Mouse (Mus musculus) skeletal muscle tissue, postnatal 0 days (tissue): ENCODE measurements around the gene Nfkbid. TPM values are rescaled to one million over a fixed set of nuclear protein-coding genes. Genes with fewer than 3 reads are reported as not detected.

Experiments
- polyA plus RNA-seq: library from polyadenylated mRNA; unstranded; fragments of >200 nt; fragmentation: Nextera tagmentation; extraction: Ambion mirVana; gene quantifications from 2 replicates; pipeline ENCODE4 v1.2.1, GENCODE M21; 2015

Gene Nfkbid
- 0.27 and 0.44 TPM in 2 replicates for polyA plus RNA-seq

GRCm38 (mm10) chr7:30421175-30421889 lies at the start of gene Nfkbid:
Gene Nfkbid, plus strand, starts transcription at chr7:30421732.

GRCm38 (mm10) chr7:30413596-30413995 lies 7.9 kb upstream of the Nfkbid start, which contains the start of gene Tyrobp:
Gene Tyrobp, plus strand, starts transcription at chr7:30413760.

GRCm38 (mm10) chr7:30419561-30420499 lies 1.7 kb upstream of the Nfkbid start, which contains the start of gene Hcst:
Gene Hcst, minus strand, starts transcription at chr7:30419854.

GRCm38 (mm10) chr7:30444971-30445751 lies 23.6 kb downstream of the Nfkbid start, which contains the start of gene Aplp1:
Gene Aplp1, minus strand, starts transcription at chr7:30445535.

GRCm38 (mm10) chr7:30457629-30458330 lies 36.2 kb downstream of the Nfkbid start, which contains the start of the genes Kirrel2 and Nphs1:
Gene Kirrel2, minus strand, starts transcription at chr7:30457690.
Gene Nphs1, plus strand, starts transcription at chr7:30458315.

Other genes starting within 250 kb of the Nfkbid start
- 300 and 438 TPM in 2 replicates for gene Cox7a1, start 237.6 kb upstream of the Nfkbid start, polyA plus RNA-seq
- 81.5 and 93.6 TPM in 2 replicates for gene Capns1, start 222.9 kb upstream of the Nfkbid start, polyA plus RNA-seq
- gene Polr2i, start 189.8 kb upstream of the Nfkbid start, polyA plus RNA-seq, result 125 and 135 TPM in 2 replicates
- 84.9 and 101 TPM in 2 replicates for gene Tbcb, start 189.5 kb upstream of the Nfkbid start, polyA plus RNA-seq
- 1.5 and 1.8 TPM in 2 replicates for gene Ovol3, start 186.0 kb upstream of the Nfkbid start, polyA plus RNA-seq
- 0.44 and 0.58 TPM in 2 replicates for gene Thap8, start 141.6 kb upstream of the Nfkbid start, polyA plus RNA-seq
- gene Wdr62, start 141.3 kb upstream of the Nfkbid start, polyA plus RNA-seq, result 2.5 and 3.6 TPM in 2 replicates
- gene Clip3, start 130.0 kb upstream of the Nfkbid start, polyA plus RNA-seq, result 10.4 and 11.7 TPM in 2 replicates
- gene Alkbh6, start 113.0 kb upstream of the Nfkbid start, polyA plus RNA-seq, result 47.9 and 48.6 TPM in 2 replicates
- gene Syne4, start 106.9 kb upstream of the Nfkbid start, polyA plus RNA-seq, result 4.4 and 5.0 TPM in 2 replicates
- gene E130208F15Rik, start 100.0 kb upstream of the Nfkbid start, polyA plus RNA-seq, result 1.6 TPM in 1 of 2 replicates, not detected in the other
- 19.2 and 19.3 TPM in 2 replicates for gene Sdhaf1, start 97.8 kb upstream of the Nfkbid start, polyA plus RNA-seq
- 1.1 TPM in 2 replicates for gene Lrfn3, start 59.0 kb upstream of the Nfkbid start, polyA plus RNA-seq
- 68.8 and 91.3 TPM in 2 replicates for gene Tyrobp, start 8.0 kb upstream of the Nfkbid start, polyA plus RNA-seq
- 2.9 and 3.6 TPM in 2 replicates for gene Hcst, start 1.9 kb upstream of the Nfkbid start, polyA plus RNA-seq
- gene Aplp1, start 23.8 kb downstream of the Nfkbid start, polyA plus RNA-seq, result 2.2 and 2.6 TPM in 2 replicates
- 0.09 and 0.23 TPM in 2 replicates for gene Kirrel2, start 36.0 kb downstream of the Nfkbid start, polyA plus RNA-seq
- gene Nphs1, start 36.6 kb downstream of the Nfkbid start, polyA plus RNA-seq, result 0.10 TPM in 1 of 2 replicates, not detected in the other
- gene Prodh2, start 71.9 kb downstream of the Nfkbid start, polyA plus RNA-seq, result 0.07 TPM in 1 of 2 replicates, not detected in the other
- gene Arhgap33, start 113.3 kb downstream of the Nfkbid start, polyA plus RNA-seq, result 1.6 and 1.7 TPM in 2 replicates
- gene Hspb6, start 130.4 kb downstream of the Nfkbid start, polyA plus RNA-seq, result 249 and 337 TPM in 2 replicates
- gene Proser3, start 130.6 kb downstream of the Nfkbid start, polyA plus RNA-seq, result 3.3 TPM in 2 replicates
- gene Lin37, start 138.1 kb downstream of the Nfkbid start, polyA plus RNA-seq, result 27.5 and 27.9 TPM in 2 replicates
- gene U2af1l4, start 141.6 kb downstream of the Nfkbid start, polyA plus RNA-seq, result 84.5 and 85.4 TPM in 2 replicates
- gene Gm49396, start 141.6 kb downstream of the Nfkbid start, polyA plus RNA-seq, result 3.2 and 3.3 TPM in 2 replicates
- 120 and 135 TPM in 2 replicates for gene Psenen, start 141.9 kb downstream of the Nfkbid start, polyA plus RNA-seq
- gene Igflr1, start 143.7 kb downstream of the Nfkbid start, polyA plus RNA-seq, result 0.66 and 1.7 TPM in 2 replicates
- 3.0 and 3.9 TPM in 2 replicates for gene Kmt2b, start 167.0 kb downstream of the Nfkbid start, polyA plus RNA-seq
- 0.10 and 0.15 TPM in 2 replicates for gene Zbtb32, start 177.2 kb downstream of the Nfkbid start, polyA plus RNA-seq
- 0.39 and 0.53 TPM in 2 replicates for gene Upk1a, start 191.1 kb downstream of the Nfkbid start, polyA plus RNA-seq
- 1,910 and 2,111 TPM in 2 replicates for gene Cox6b1, start 204.4 kb downstream of the Nfkbid start, polyA plus RNA-seq
- gene Etv2, start 214.1 kb downstream of the Nfkbid start, polyA plus RNA-seq, result not detected in 2 replicates
- gene Rbm42, start 228.6 kb downstream of the Nfkbid start, polyA plus RNA-seq, result 65.4 and 67.4 TPM in 2 replicates
- 7.5 and 9.5 TPM in 2 replicates for gene Haus5, start 243.3 kb downstream of the Nfkbid start, polyA plus RNA-seq
- not detected in 2 replicates for gene Pmis2, start 249.9 kb downstream of the Nfkbid start, polyA plus RNA-seq